Mouse (Mus musculus): Measurements from ENCODE around the gene S100a11.
A peak's percentile ranks its signal among the peaks of the same experiment; 100 is the strongest.
"Not testable (repeated sequence)": the region's sequence is repeated elsewhere in the genome, so short reads cannot be mapped to it uniquely, and the experiment has no call there.

The S100a11 gene

DNA sequence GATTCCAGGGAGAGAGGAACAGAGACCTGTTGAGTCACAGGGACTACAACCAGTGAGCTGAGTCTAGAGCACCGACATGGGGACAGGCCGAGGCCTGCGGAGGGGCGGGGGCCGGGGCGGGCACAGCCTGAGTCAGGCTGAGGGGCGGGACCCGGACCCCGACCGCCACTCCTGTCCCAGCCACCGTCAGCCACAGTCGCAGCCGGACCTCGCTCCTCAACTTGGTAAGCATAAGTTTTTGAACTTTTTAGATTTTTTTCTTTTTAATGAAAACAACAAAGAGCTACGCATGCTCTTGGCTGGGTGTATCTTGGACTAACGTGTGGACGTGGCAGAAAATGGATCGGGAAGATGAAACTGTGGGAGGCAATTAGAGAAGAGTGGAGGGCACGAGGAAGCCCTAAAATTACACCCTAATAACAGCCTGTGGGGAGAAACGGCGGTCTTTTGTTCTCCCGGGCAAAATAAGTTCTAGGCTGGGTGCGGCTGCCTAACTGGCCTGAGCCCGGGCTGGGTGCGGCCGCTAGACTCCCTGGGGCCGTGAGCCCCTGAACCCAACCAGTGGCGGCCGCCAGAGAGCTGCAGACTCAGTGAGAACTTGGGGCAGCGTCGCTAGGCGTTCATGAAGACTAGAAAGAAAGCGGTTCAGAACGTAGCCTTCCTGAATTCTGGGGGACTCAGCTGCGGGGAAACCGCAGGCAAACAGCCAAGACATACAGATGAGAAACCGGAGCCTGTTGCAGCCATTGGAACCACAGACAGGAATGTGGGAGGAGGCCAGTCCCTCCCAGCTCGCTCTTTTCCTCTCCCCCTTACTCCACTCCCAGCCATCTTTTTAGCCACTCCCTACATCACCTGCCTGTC lies at the start of gene S100a11:
TSS of gene S100a11 (plus strand) at position 159 of the 864 bp plus-strand sequence.
- DNase-seq (ENCODE audit: low spot score in 2 of 2): no peak

DNA sequence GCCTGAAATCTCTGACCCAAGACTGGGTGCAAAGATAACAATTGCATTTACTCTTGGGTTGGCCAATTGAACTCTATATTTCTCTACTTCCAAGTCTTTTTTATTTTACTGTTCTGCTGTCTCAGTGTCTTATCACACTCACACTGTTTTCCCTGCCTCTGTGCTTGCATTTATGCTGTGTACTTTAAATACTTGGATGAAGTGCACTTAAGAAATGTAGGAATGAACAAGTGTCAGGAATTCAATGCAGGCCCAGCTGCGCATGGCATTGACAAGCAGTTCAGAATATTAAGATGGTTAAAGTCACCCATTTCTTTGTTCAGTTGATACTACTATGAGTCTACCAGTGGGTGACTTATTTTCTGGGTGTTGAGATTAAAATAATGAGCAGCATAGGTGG lies 40.2 kb upstream of the S100a11 start:
- DNase-seq (ENCODE audit: low spot score in 2 of 2): no peak

DNA sequence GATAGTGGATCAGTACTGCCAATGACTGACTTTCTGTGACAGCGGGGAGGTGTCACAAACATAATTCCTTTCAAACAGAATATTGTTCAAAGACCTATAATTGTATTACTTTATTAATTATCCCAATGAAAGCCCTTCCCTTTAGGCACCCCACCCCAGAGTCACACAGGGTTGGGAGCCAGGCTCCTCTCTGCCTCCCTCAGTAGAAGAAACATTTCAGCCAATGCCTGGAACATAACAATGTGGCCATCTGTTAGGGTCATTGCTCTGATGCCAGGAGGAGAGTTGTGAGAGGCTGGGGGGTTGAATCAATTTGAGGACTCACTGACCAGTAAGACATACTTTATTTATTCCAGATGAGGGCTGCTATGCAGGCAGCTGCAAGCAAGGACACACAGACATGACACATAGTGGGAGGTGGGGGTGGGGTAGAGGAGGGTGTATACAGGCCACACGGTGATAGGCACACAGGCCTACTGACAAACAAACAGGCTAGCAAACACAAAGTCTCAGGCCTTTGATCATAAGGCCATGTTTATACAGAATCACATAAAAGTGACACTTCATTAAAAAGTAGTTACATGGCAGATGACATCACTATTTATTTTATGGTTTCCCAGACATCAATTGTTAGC lies 38.2 kb upstream of the S100a11 start:
- no peak for DNase-seq (ENCODE audit: low spot score in 2 of 2)

DNA sequence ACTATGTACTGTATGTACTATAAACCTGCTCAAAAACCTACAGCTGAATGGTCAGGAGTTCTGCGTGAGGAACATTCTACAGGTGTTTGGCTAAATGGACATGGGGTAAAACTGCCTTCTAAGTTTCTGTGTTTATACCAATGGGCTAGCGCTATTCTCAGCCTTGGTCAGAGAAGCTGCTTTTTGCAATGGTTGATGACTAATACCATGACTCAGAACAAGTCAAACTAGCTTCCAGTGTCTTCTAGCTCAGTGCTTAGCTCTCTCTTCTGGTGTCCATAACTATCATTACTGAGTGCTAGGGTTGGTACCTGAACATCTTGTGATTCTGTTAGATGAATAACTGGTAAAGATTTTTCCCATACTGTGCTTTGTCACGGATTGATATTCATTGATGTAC lies 34.7 kb upstream of the S100a11 start:
- DNase-seq (ENCODE audit: low spot score in 2 of 2): no peak

DNA sequence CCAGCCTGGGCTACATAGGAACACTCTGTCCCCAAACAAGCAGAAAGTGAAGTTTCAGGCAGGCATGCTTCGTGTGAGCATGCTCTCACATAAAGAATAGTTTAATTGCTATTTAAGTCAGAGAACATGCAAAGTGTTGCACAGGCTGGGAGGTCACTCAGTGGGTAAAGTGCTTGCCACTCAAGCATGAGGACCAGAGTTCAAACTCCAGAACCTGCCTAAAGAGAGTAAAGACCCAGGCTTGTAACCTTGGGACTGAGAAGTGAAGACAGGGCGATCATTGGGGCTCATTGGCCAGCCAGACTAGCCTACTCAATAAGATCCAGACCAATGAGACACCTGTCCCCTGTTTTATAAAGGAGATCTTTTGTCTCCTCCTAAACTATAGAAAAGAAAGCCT lies 31.7 kb upstream of the S100a11 start:
- DNase-seq (ENCODE audit: low spot score in 2 of 2): no peak

DNA sequence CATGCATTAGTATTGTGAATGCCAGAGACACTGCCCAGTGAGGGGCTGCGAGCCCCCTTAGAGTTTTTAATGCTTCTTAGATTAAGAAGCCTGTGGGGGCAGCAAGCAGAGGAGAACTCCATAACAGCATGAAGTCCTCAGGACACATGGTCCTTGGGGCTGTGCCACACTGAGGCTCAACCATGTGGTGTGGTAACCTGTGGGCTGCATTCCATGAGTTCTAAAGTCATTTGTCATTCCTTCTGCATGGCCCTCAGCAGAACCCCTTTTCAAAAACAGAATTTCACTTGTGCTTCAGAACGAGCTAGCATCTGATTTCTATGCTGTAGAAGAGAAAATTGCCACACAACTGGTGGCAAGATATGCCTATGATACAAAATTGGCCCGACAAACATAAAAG lies 28.1 kb upstream of the S100a11 start:
- DNase-seq (ENCODE audit: low spot score in 2 of 2): no peak

DNA sequence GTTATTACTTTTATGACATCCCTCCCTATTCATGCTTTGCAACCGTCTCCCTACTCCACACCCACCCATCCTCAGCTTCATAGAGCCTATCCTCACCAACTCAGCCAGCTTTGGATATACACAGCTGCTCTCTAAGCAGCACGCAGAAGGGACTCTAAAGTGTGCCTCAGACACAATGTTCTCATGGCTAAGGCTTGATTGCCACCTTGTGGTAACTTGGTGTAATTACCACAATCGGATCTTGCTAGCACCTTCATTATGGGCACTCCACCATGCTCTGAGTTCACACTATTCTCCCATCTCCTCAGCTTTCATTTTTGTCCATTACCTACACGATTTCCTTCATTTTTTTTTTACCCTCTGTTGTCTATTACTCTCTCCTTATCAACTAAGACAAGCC lies 26.3 kb upstream of the S100a11 start:
- DNase-seq (ENCODE audit: low spot score in 2 of 2): peak in 1 of 2 experiments; percentile 35

DNA sequence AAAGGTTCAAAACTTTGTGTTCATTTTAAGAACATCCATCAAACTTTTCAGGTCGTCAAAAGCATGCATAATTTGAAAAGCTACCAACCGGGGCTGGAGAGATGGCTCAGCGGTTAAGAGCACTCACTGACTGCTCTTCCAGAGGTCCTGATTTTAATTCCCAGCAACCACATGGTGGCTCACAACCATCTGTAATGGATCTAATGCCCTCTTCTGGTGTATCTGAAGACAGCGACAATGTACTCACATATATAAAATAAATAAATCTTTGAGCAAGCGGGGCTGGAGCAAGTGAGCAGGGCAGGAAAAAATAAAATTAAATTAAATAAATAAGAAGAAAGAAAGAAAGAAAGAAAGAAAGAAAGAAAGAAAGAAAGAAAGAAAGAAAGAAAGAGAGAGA lies 25.5 kb upstream of the S100a11 start:
- DNase-seq (ENCODE audit: low spot score in 2 of 2): not testable (repeated sequence)

DNA sequence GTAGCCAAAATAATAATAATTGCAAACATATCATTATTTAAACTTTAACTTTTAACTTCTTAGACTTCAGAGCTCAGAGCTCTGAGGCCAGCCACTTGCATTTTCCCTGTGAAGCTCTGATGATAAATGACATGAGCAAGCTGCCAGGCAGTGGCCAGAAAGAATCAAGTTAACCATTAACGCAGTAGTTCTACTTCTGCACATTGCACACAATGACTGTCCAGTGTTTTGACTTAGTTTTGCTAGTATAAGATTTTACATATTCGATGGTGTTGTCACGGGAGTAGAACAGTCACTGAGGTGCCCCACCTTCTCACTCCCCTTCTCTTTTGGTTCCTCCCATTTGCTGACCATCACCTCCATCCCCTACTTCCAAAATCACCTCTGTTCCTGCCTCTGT lies 23.2 kb upstream of the S100a11 start:
- no peak for DNase-seq (ENCODE audit: low spot score in 2 of 2)

DNA sequence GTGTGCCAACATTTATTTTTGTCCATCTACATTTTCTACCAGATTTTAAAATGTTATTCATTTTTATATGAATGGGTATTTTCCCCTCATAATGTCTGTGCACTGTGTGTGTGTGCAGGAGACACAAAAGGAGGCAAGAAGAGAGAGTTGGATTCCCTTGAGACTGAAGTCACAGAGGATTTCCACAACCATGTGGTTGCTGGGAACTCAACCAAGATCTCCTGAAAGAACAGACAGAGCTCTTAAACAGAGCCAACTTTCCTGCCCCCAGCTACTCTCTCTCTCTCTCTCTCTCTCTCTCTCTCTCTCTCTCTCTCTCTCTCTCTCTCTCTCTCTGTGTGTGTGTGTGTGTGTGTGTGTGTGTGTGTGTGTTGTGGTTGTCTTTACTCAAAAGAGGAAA lies 21.2 kb upstream of the S100a11 start:
- DNase-seq (ENCODE audit: low spot score in 2 of 2): no peak

DNA sequence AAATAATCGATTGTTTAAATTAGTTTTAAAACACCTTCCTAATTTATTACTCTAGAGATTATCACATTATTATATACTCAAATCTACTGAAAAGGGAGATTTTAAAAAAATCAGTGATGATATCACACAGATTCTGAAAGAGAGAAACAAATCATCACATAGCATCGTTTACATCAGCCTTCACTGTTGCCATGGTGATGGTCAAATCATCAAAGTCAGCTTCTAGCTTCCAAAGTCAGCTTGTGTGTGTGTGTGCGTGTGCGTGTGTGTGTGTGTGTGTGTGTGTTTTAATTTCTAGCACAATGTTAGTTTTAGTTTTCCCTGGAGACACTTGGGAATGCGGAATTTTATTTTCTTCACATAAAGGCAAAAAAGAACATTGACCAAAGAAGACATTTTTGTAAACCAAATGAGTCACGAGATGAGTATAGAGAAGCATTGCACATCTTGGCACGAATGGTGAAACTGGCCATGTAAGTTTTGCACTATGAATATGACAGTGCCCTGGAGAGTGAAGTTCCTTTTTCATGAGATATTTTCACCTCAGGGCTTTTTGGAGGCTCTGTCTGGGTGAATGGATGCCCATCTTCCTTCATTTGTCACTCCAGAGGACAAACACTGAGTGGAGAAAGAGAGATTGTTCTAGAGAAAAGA lies 15.6 kb upstream of the S100a11 start:
- DNase-seq (ENCODE audit: low spot score in 2 of 2): no peak

DNA sequence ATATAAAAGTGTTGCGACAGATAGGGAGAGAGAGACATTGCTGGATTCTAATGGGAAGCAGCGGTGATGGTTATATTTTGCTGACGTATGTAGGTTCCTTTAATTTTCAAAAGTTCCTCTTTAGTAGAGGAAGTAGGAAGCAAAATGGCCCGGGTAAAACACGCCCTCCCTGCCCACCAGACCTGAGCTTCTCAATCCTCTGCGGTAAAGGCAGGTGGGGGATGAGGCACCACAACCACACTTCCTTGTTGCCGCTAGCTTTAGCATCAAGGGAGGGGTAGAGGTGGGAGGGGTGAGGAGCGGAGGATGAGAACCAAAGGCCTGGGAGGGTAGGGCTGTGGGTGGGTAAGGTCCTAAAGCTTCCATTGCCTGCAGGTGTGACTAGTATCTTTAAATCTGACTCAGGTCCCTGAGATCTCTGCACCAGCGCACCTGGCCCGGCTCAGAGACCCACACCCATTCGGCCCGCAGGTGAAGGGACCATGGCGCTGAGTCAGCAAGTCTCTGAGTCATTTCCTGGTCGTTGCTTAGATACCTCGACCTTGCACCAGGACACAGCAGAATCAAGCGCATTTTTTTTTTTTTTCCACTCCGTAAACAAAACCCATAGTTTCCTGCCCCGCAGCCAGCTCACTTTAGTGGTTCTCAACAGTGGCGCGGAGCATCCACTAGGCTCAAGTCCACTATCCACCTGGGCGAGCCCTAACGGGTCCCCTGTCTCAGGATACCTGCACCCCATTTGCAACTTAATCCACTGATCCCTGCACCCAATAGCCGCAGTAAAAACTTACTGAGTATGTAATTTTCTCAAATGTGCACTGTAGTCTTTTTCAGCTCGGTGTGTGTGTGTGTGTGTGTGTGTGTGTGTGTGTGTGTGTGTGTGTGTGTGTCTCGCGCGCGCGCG lies 14.1 kb upstream of the S100a11 start:
- DNase-seq (ENCODE audit: low spot score in 2 of 2): no peak

DNA sequence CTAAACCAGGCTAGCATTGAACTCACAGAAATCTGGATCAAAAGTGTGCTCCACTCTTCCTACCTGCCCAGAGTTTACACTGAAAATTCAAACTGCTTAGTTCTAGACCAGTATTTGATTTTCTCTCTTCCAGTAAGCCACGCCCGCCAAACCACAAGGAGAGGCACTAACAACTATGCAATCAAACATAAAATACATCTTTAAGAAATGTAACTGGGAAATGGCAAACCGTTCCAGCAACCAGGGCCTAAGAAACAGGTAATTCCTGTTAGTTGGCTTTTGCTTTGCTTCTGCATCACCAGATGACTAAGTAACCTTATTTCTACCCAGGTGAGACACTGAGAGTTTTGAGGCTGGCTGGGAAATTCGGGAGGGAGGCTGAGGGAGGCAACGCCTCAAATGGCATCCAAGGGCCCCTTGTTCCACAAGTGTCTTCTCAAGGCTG lies 13.4 kb upstream of the S100a11 start:
- no peak for DNase-seq (ENCODE audit: low spot score in 2 of 2)

DNA sequence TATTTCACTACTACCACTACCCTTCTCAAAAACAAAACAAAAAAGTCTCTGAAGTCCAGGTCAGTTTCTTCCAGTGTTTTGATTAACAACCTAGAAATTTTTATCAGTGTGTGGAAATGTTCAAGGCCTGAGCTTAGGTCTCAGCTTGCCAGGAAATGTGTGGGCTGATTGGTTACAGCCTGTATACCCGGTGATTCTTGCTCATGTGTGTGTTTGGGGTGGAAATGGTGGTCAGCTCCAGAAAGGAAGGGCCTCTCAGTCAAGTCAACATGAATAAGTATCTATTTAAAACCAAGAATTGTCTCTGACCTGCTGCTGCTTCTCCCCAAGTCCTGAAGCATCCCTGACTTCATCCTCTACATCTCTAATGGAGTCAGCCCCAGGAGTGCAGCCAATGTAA lies 11.0 kb upstream of the S100a11 start:
- no peak for DNase-seq (ENCODE audit: low spot score in 2 of 2)

DNA sequence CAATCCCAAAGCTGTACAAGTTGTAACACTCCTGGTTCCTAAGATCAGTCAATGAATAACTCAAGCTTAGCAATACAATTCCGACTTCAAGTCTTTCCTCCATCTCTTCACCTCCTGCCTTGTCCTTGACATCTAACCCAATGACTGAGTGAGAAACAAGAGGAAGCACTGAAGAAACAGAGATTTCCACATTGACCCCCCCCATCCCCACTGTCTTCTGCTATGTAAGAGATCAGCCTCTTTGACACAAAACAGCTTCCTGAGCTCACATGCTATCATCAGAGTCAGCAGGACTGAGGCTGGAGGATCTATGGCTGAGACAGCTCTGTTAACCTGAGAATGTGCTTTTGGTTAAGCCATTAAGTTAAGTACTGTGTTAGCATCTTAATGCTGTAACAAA lies 9.3 kb upstream of the S100a11 start:
- DNase-seq (ENCODE audit: low spot score in 2 of 2): no peak

DNA sequence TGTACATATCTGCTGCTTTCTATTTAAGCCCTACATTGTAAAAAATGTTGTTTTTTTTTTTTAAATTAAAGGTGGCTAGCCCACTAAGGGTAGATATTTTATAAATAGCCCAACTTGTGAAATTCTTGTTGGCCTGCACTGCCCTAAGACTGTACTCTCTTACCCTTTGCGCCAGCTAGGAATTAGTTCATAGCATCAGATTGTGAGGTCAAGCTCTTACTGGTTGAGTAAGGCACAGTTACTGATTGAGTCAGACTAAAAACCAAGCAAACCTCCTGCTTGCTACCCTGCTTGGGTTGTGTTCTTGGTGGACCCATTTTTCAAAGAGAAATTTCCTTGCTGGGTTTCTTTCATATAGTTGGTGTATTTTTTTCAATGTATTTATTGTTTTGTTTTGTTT lies 8.5 kb upstream of the S100a11 start:
- no peak for DNase-seq (ENCODE audit: low spot score in 2 of 2)

DNA sequence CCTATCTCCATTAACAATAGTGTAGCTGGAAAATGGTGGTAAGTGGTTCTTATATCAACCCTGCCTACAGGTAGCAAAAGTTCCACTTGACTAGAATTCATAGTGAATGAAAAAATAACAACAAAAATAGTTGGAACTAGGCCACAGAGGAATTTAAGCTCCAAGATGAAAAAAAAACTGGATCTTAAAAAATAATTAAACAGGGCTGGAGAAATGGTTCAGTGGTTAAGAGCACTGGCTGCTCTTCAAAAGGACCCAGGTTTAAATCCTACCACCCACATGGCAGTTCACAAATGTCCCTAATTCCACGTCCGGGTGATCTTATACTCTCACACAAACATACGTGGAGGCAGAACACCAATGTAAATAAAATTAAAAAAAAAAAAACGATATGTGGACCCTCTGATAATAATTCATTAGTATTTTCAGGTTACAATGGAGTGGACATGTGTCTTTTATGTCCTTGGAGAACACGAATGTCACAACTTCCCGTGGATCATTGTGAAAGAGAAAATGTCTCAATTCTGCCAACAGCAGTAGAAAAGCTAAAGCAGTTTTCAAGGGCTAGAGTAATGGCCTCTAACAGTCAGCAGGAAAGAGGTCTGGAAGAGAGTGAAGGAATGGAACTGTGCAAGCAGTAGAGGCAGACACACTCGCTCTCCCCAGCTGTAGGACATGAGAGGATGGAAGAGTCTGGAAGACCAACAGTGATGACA lies 7.7 kb upstream of the S100a11 start:
- no peak for DNase-seq (ENCODE audit: low spot score in 2 of 2)

DNA sequence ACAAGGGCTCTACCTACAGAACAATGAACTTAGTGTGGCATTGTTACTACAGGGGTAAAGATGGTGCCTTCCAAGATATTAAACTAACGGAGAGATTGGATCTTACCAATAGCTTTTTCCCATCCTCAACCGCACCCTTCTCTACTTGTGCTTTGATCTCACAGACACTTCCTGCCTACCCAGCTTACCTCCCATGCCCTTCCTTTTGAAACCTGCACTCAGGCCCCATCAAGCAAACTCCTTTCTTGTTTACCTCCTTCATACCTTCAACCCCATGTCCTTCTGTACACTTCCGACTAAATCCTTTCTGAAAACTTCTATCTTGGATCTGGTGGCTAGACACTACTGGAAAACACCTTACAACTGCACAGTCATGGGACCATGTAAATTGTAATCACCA lies 5.7 kb upstream of the S100a11 start:
- DNase-seq (ENCODE audit: low spot score in 2 of 2): no peak

DNA sequence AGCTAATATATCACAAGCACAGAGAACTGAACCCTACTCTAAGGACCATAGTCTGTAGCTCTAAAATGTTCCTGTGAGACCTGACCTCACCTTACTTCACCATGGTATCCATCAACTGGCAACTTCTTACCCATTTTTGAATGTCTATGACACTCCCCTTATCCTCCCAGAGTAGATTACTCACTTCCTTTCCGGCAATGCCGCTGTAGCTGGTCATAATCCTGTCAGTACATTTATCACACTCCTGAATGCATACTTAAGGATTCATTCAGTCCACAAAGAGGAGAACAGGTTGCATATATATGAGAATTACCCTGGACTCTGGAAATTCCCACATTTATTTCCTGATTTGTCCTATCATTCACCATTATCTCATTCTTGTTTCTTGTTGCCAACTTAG lies 2.9 kb upstream of the S100a11 start:
- no peak for DNase-seq (ENCODE audit: low spot score in 2 of 2)

DNA sequence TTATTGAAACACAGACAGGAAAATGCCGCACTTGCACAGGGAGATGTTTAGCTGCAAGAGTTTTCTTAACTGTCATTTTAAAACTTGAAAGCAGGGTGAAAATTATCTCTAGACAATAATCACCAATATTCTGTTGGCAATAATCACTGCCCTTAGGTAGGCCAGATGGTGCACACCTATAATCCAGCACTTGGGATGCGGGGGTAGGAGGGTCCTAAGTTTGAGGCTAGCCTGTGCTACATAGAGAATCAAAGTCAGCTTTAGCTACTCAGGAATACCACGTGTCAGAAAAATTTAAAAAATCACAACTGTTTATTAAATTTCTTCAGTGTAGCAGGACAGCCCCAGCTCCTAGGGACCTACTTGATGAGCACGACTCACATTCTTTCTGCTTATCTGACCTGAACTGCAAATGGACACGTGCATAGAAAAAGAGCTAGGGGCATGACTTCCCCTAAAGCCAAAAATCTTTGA lies 395 bp upstream of the S100a11 start:
- DNase-seq (ENCODE audit: low spot score in 2 of 2): no peak

DNA sequence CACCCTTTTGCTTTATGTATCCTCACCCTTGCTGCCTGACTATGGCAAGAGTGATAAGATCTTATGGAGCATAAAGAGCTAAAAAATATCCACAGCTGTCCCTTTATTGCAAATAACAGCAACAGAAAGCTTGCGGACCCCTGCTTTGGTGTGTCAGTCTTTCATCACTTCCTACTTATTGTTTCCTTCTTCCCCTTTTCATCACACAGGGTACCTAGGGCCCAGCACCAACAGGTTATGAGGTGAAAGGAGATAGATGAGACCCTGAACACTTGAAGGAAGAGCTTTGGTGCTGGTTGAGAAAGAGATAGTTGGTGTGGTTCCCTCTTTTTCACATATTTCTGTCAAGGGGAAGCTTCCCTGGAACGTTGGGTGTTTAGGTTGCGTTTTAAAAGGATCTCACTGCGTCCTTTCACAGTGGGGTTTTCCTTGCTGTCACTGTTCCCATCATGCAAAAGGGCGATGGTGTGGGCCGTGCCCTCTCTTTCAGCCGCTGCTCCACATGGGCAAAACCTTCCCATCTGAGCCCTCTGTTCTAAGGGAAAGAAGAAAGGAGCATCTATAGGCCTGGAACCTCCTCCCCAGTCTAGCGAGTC lies 1.3 kb downstream of the S100a11 start:
- no peak for DNase-seq (ENCODE audit: low spot score in 2 of 2)
